Mouse (Mus musculus) lung, embryonic 15.5 days (tissue): ENCODE data around the gene Itgae. TPM values are rescaled to one million over a fixed set of nuclear protein-coding genes. Genes with fewer than 3 reads are reported as not detected.

Experiments
- ATAC-seq: fragments of 200-750 bp; cut with Nextera tagmentation; 2 replicates; pipeline ENCODE4 v1.8.0; 2017; ENCODE audit warnings: moderate number of reproducible peaks, borderline replicate concordance; ENCODE audit not compliant: low FRiP score, low TSS enrichment; ENCODE audit errors: extremely low read depth
- H3K27ac ChIP-seq: fragments of 300-500 bp; sonication (generic); 2 replicates; pipeline ENCODE4 v1.5.1; 2015; ENCODE audit warnings: moderate library complexity, mild to moderate bottlenecking, inconsistent platforms
- H3K27me3 ChIP-seq: fragments of 300-500 bp; sonication (generic); 2 replicates; pipeline ENCODE4 v1.6.1; 2015; ENCODE audit warnings: inconsistent platforms
- H3K36me3 ChIP-seq: fragments of 300-500 bp; sonication (generic); 2 replicates; pipeline ENCODE4 v1.6.1; 2015; ENCODE audit warnings: inconsistent platforms
- H3K4me1 ChIP-seq: fragments of 300-500 bp; sonication (generic); 2 replicates; pipeline ENCODE4 v1.6.1; 2015; ENCODE audit warnings: inconsistent platforms
- H3K4me2 ChIP-seq: fragments of 300-500 bp; sonication (generic); 2 replicates; pipeline ENCODE4 v1.6.1; 2015; ENCODE audit warnings: inconsistent platforms, mild to moderate bottlenecking, moderate library complexity
- H3K4me3 ChIP-seq: fragments of 300-500 bp; sonication (generic); 2 replicates; pipeline ENCODE4 v1.5.1; 2015; ENCODE audit warnings: mild to moderate bottlenecking, inconsistent platforms
- H3K9ac ChIP-seq: fragments of 300-500 bp; sonication (generic); 2 replicates; pipeline ENCODE4 v1.6.1; 2015; ENCODE audit warnings: inconsistent platforms
- H3K9me3 ChIP-seq: fragments of 300-500 bp; sonication (generic); 2 replicates; pipeline ENCODE4 v1.6.1; 2016; ENCODE audit warnings: inconsistent platforms
- WGBS: fragments of 180-500 bp; shearing (Covaris S2); methylation state at CpG from one replicate; pipeline ENCODE4 v1.1.7; 2015; 5-methylcytosine and 5-hydroxymethylcytosine counted together
- polyA plus RNA-seq: library from polyadenylated mRNA; unstranded; fragments of >200 nt; fragmentation: Nextera tagmentation; extraction: Ambion mirVana; gene quantifications from 2 replicates; pipeline ENCODE4 v1.2.1, GENCODE M21; 2015

Gene Itgae
- polyA plus RNA-seq, 1 experiment from 2014 or later, result 1.2 TPM

GRCm38 (mm10) chr11:73076733-73077132 lies 13.7 kb upstream of the Itgae start:
- peaks cover 85% of the 10 kb centered on the region for H3K36me3 ChIP-seq
- H3K9ac ChIP-seq, result no peak overlapping the region
- H3K4me3 ChIP-seq, result no peak overlapping the region
- H3K27ac ChIP-seq, result no peak overlapping the region
- no peaks in the 10 kb centered on the region for H3K27me3 ChIP-seq
- H3K9me3 ChIP-seq, result no peaks in the 10 kb centered on the region
- no peak for ATAC-seq
- 67% methylated on average over 4 of the region's 4 CpGs for WGBS
- no peaks in the 10 kb centered on the region for H3K4me1 ChIP-seq
- H3K4me2 ChIP-seq, result no peak overlapping the region

- H3K4me2 ChIP-seq, result no peak overlapping the region
- H3K4me1 ChIP-seq, result no peaks in the 10 kb centered on the region
- no peak for ATAC-seq
- H3K4me3 ChIP-seq, result no peak overlapping the region
- WGBS, result 90% methylated on average over 6 of the region's 6 CpGs
- H3K9me3 ChIP-seq, result no peaks in the 10 kb centered on the region
- H3K27ac ChIP-seq, result no peak overlapping the region
- H3K36me3 ChIP-seq, result peaks cover 88% of the 10 kb centered on the region
- H3K27me3 ChIP-seq, result no peaks in the 10 kb centered on the region
- no peak overlapping the region for H3K9ac ChIP-seq
Measured at GRCm38 (mm10) chr11:73077211-73077720, 13.1 kb upstream of the Itgae start.

- no peaks in the 10 kb centered on the region for H3K27me3 ChIP-seq
- H3K27ac ChIP-seq, result no peak overlapping the region
- no peak overlapping the region for H3K9ac ChIP-seq
- 86% methylated on average over 8 of the region's 8 CpGs for WGBS
- H3K4me1 ChIP-seq, result no peaks in the 10 kb centered on the region
- H3K36me3 ChIP-seq, result peaks cover 81% of the 10 kb centered on the region
- no peaks in the 10 kb centered on the region for H3K9me3 ChIP-seq
- no peak overlapping the region for H3K4me2 ChIP-seq
- no peak for ATAC-seq
- H3K4me3 ChIP-seq, result no peak overlapping the region
Measured at GRCm38 (mm10) chr11:73078615-73079014, 11.8 kb upstream of the Itgae start.

GRCm38 (mm10) chr11:73080306-73080705 lies 10.1 kb upstream of the Itgae start:
- H3K4me1 ChIP-seq, result peaks cover 10% of the 10 kb centered on the region
- no peaks in the 10 kb centered on the region for H3K27me3 ChIP-seq
- H3K4me3 ChIP-seq, result no peak overlapping the region
- WGBS, result 71% methylated on average over 3 of the region's 3 CpGs
- H3K4me2 ChIP-seq, result no peak overlapping the region
- peaks cover 64% of the 10 kb centered on the region for H3K36me3 ChIP-seq
- no peaks in the 10 kb centered on the region for H3K9me3 ChIP-seq
- ATAC-seq, result no peak
- H3K9ac ChIP-seq, result no peak overlapping the region
- no peak overlapping the region for H3K27ac ChIP-seq

- H3K4me2 ChIP-seq, result no peak overlapping the region
- WGBS, result 69% methylated on average over 6 of the region's 6 CpGs
- H3K4me1 ChIP-seq, result peaks cover 11% of the 10 kb centered on the region
- no peak overlapping the region for H3K9ac ChIP-seq
- no peak overlapping the region for H3K4me3 ChIP-seq
- no peak for ATAC-seq
- 0 out of 2 replicates have a peak overlapping the region, but pooled peaks have one; percentile 8 for H3K27ac ChIP-seq
- H3K27me3 ChIP-seq, result no peaks in the 10 kb centered on the region
- H3K36me3 ChIP-seq, result peaks cover 30% of the 10 kb centered on the region
- H3K9me3 ChIP-seq, result no peaks in the 10 kb centered on the region
Measured at GRCm38 (mm10) chr11:73084303-73084702, 6.1 kb upstream of the Itgae start.

- peaks cover 25% of the 10 kb centered on the region for H3K36me3 ChIP-seq
- no peaks in the 10 kb centered on the region for H3K27me3 ChIP-seq
- H3K9ac ChIP-seq, result no peak overlapping the region
- H3K9me3 ChIP-seq, result no peaks in the 10 kb centered on the region
- peak; percentile 49; the same call in 1 of the 2 replicates for ATAC-seq
- H3K4me3 ChIP-seq, result no peak overlapping the region
- 0 out of 2 replicates have a peak overlapping the region, but pooled peaks have one; percentile 8 for H3K27ac ChIP-seq
- H3K4me2 ChIP-seq, result no peak overlapping the region
- 56% methylated on average over 10 of the region's 10 CpGs for WGBS
- peaks cover 11% of the 10 kb centered on the region for H3K4me1 ChIP-seq
Measured at GRCm38 (mm10) chr11:73084804-73085231, 5.6 kb upstream of the Itgae start.

GRCm38 (mm10) chr11:73085391-73085790 lies 5.0 kb upstream of the Itgae start:
- WGBS, result 48% methylated on average over 7 of the region's 7 CpGs
- Histone ChIP-seq H3K9ac (no peak overlapping the region), H3K4me3 (no peak overlapping the region), H3K4me2 (no peak overlapping the region), H3K9me3 (no peaks in the 10 kb centered on the region), H3K27me3 (no peaks in the 10 kb centered on the region), H3K27ac (0 out of 2 replicates have a peak overlapping the region, but pooled peaks have one; percentile 8), H3K4me1 (peaks cover 11% of the 10 kb centered on the region), H3K36me3 (peaks cover 23% of the 10 kb centered on the region)
- no peak for ATAC-seq

- H3K27ac ChIP-seq, result no peak overlapping the region
- no peaks in the 10 kb centered on the region for H3K9me3 ChIP-seq
- H3K27me3 ChIP-seq, result no peaks in the 10 kb centered on the region
- H3K4me3 ChIP-seq, result no peak overlapping the region
- H3K4me1 ChIP-seq, result peaks cover 11% of the 10 kb centered on the region
- peaks cover 2% of the 10 kb centered on the region; the same call in 1 of the 2 replicates for H3K36me3 ChIP-seq
- 48% methylated on average over 6 of the region's 6 CpGs for WGBS
- H3K9ac ChIP-seq, result no peak overlapping the region
- no peak for ATAC-seq
- no peak overlapping the region for H3K4me2 ChIP-seq
Measured at GRCm38 (mm10) chr11:73087700-73088480, 2.5 kb upstream of the Itgae start.

GRCm38 (mm10) chr11:73090826-73091225 lies 443 bp downstream of the Itgae start:
- Histone ChIP-seq H3K9ac (no peak overlapping the region), H3K9me3 (no peaks in the 10 kb centered on the region), H3K4me2 (no peak overlapping the region), H3K27ac (no peak overlapping the region), H3K27me3 (no peaks in the 10 kb centered on the region), H3K4me1 (no peaks in the 10 kb centered on the region), H3K36me3 (no peaks in the 10 kb centered on the region), H3K4me3 (no peak overlapping the region)
- WGBS, result 90% methylated on average over 2 of the region's 2 CpGs
- no peak for ATAC-seq

GRCm38 (mm10) chr11:73092057-73092456 lies 1.7 kb downstream of the Itgae start:
- ATAC-seq, result no peak
- no peak overlapping the region for H3K27ac ChIP-seq
- no peaks in the 10 kb centered on the region for H3K9me3 ChIP-seq
- no peak overlapping the region for H3K9ac ChIP-seq
- no peaks in the 10 kb centered on the region for H3K27me3 ChIP-seq
- WGBS, result 59% methylated on average over 4 of the region's 4 CpGs
- no peaks in the 10 kb centered on the region for H3K4me1 ChIP-seq
- H3K36me3 ChIP-seq, result no peaks in the 10 kb centered on the region
- no peak overlapping the region for H3K4me3 ChIP-seq
- no peak overlapping the region for H3K4me2 ChIP-seq

- no peak overlapping the region for H3K9ac ChIP-seq
- ATAC-seq, result no peak
- H3K27ac ChIP-seq, result no peak overlapping the region
- no peaks in the 10 kb centered on the region for H3K9me3 ChIP-seq
- no peaks in the 10 kb centered on the region for H3K27me3 ChIP-seq
- WGBS, result 65% methylated on average over 7 of the region's 7 CpGs
- no peaks in the 10 kb centered on the region for H3K4me1 ChIP-seq
- H3K36me3 ChIP-seq, result no peaks in the 10 kb centered on the region
- H3K4me3 ChIP-seq, result no peak overlapping the region
- no peak overlapping the region for H3K4me2 ChIP-seq
Measured at GRCm38 (mm10) chr11:73092877-73093276, 2.5 kb downstream of the Itgae start.

GRCm38 (mm10) chr11:73094231-73094995 lies 4.0 kb downstream of the Itgae start:
- Histone ChIP-seq H3K27me3 (no peaks in the 10 kb centered on the region), H3K4me1 (no peaks in the 10 kb centered on the region), H3K27ac (no peak overlapping the region), H3K9me3 (no peaks in the 10 kb centered on the region), H3K4me3 (no peak overlapping the region), H3K9ac (no peak overlapping the region), H3K4me2 (no peak overlapping the region), H3K36me3 (no peaks in the 10 kb centered on the region)
- no peak for ATAC-seq
- 74% methylated on average over 11 of the region's 11 CpGs for WGBS
